Mouse (Mus musculus): ENCODE measurements around the gene Siah1a.

GRCm38 (mm10) chr8:86745221-86745934 lies at the start of gene Siah1a, which contains the start of gene Gm10638:
- no peak for TF ChIP-seq POLR2A (IDR thresholded peaks at IDR 0.05; ENCODE audit: borderline replicate concordance, low read depth, low read length)
- TF ChIP-seq CTCF (IDR thresholded peaks at IDR 0.05; ENCODE audit: low read depth, low read length): no peak

Data from bone marrow macrophage, adult 2 months (primary cell).